Mouse (Mus musculus) thymus, postnatal 36 days (tissue): ENCODE results near the gene Dmrtc1a.
A peak's percentile ranks its signal among the peaks of the same experiment; 100 is the strongest.
"Not testable (repeated sequence)": the region's sequence is repeated elsewhere in the genome, so short reads cannot be mapped to it uniquely, and the experiment has no call there.

Experiments
- DNase-seq, 2 experiments: peaks; one replicate each; pipeline ENCODE4 v3.0.0; 2022; ENCODE audit warnings: mixed read lengths in 2 of 2

Gene Dmrtc1a

GRCm38 (mm10) chrX:102908587-102908986 is at the start of gene Dmrtc1a, which contains the start of gene 1700011M02Rik:
Gene Dmrtc1a, minus strand, starts transcription at chrX:102908687.
Gene 1700011M02Rik, plus strand, starts transcription at chrX:102908905.
- not testable (repeated sequence) for DNase-seq

- not testable (repeated sequence) for DNase-seq
Observed at GRCm38 (mm10) chrX:102950136-102950535, 41.6 kb upstream of the Dmrtc1a start.

- no peak for DNase-seq
Observed at GRCm38 (mm10) chrX:102936743-102937142, 28.3 kb upstream of the Dmrtc1a start.

GRCm38 (mm10) chrX:102934395-102934764 is 25.9 kb upstream of the Dmrtc1a start:
- DNase-seq: no peak

GRCm38 (mm10) chrX:102933571-102934394 is 25.3 kb upstream of the Dmrtc1a start:
- DNase-seq: peak; percentile 21 to 24

GRCm38 (mm10) chrX:102932992-102933570 is 24.6 kb upstream of the Dmrtc1a start:
- no peak for DNase-seq

GRCm38 (mm10) chrX:102928072-102928471 is 19.6 kb upstream of the Dmrtc1a start, which contains the start of gene 1700018G05Rik:
Gene 1700018G05Rik, plus strand, starts transcription at chrX:102928372.
- DNase-seq: not testable (repeated sequence)

- not testable (repeated sequence) for DNase-seq
Observed at GRCm38 (mm10) chrX:102926707-102927106, 18.2 kb upstream of the Dmrtc1a start.

GRCm38 (mm10) chrX:102914823-102915222 is 6.3 kb upstream of the Dmrtc1a start:
- not testable (repeated sequence) for DNase-seq

- DNase-seq: no peak
Observed at GRCm38 (mm10) chrX:102867871-102868270, 40.6 kb downstream of the Dmrtc1a start, which contains the start of gene 1700031F05Rik. Gene 1700031F05Rik, minus strand, starts transcription at chrX:102867971.

GRCm38 (mm10) chrX:102854516-102854915 is 54.0 kb downstream of the Dmrtc1a start, which contains the start of gene Dmrtc1c2:
Gene Dmrtc1c2, minus strand, starts transcription at chrX:102854616.
- DNase-seq: not testable (repeated sequence)
